Mouse (Mus musculus) heart, postnatal 0 days (tissue): ENCODE measurements around the gene D630003M21Rik. TPM values are rescaled to one million over a fixed set of nuclear protein-coding genes. Genes with fewer than 3 reads are reported as not detected.

Experiments
- ATAC-seq: fragments of 200-750 bp; cut with Nextera tagmentation; 2 replicates; pipeline ENCODE4 v1.8.0; 2017; ENCODE audit warnings: low read depth, moderate number of reproducible peaks, moderate library complexity; ENCODE audit not compliant: insufficient read depth
- DNase-seq: peaks from one replicate; pipeline ENCODE4 v3.0.0-alpha.2; 2016; ENCODE audit warnings: low spot score
- H3K27ac ChIP-seq: fragments of 300-500 bp; sonication (generic); 2 replicates; pipeline ENCODE4 v1.5.1; 2014; ENCODE audit warnings: low read depth, mild to moderate bottlenecking
- H3K27me3 ChIP-seq: fragments of 300-500 bp; sonication (generic); 2 replicates; pipeline ENCODE4 v1.6.1; 2014; ENCODE audit warnings: low read length, mixed read lengths; ENCODE audit not compliant: control insufficient read depth, insufficient read depth
- H3K36me3 ChIP-seq: fragments of 300-500 bp; sonication (generic); replicated peaks from 2 replicates; pipeline ENCODE4 v1.6.1; 2014; ENCODE audit warnings: low read length, mixed read lengths; ENCODE audit not compliant: control insufficient read depth, insufficient read depth
- H3K4me1 ChIP-seq: fragments of 300-500 bp; sonication (generic); 2 replicates; pipeline ENCODE4 v1.6.1; 2014; ENCODE audit warnings: antibody characterized with exemption; ENCODE audit not compliant: control insufficient read depth, insufficient read depth
- H3K4me2 ChIP-seq: fragments of 300-500 bp; sonication (generic); 2 replicates; pipeline ENCODE4 v1.6.1; 2014; ENCODE audit warnings: low read depth, mild to moderate bottlenecking, low read length, moderate library complexity
- H3K4me3 ChIP-seq: fragments of 300-500 bp; sonication (generic); 2 replicates; pipeline ENCODE4 v1.5.1; 2014; ENCODE audit warnings: low read depth, low read length
- H3K9ac ChIP-seq: fragments of 300-500 bp; sonication (generic); replicated peaks from 2 replicates; pipeline ENCODE4 v1.6.1; 2014; ENCODE audit warnings: low read depth, low read length, mixed read lengths
- H3K9me3 ChIP-seq: fragments of 300-500 bp; sonication (generic); replicated peaks from 2 replicates; pipeline ENCODE4 v1.6.1; 2016; ENCODE audit warnings: low read length; ENCODE audit not compliant: control insufficient read depth
- CTCF ChIP-seq: IDR thresholded peaks from 2 replicates; pipeline ENCODE4 v1.5.1; 2016; ENCODE audit warnings: antibody characterized with exemption, control low read depth, low read depth
- EP300 ChIP-seq: IDR thresholded peaks from 2 replicates; pipeline ENCODE4 v1.6.1; 2016; ENCODE audit warnings: antibody characterized with exemption, low read depth
- WGBS: fragments of 180-500 bp; shearing (Covaris S2); extraction: QIAGEN DNeasy Blood & Tissue Kit; methylation state at CpG from one replicate; pipeline ENCODE4 v1.1.7; 2014; 5-methylcytosine and 5-hydroxymethylcytosine counted together
- polyA plus RNA-seq: library from polyadenylated mRNA; unstranded; fragments of >200 nt; fragmentation: Nextera tagmentation; extraction: Ambion mirVana; gene quantifications from 2 replicates; pipeline ENCODE4 v1.2.1, GENCODE M21; 2015
- total RNA-seq: library from RNA; depleted of rRNA; stranded (reverse); fragments of >200 nt; gene quantifications from 2 replicates; pipeline ENCODE4 v1.2.3, GENCODE M21; 2014; ENCODE audit warnings: low replicate concordance

The D630003M21Rik gene
- total and polyA plus RNA-seq, 2 experiments from 2014 or later, result 2.1 to 2.4 TPM

DNA sequence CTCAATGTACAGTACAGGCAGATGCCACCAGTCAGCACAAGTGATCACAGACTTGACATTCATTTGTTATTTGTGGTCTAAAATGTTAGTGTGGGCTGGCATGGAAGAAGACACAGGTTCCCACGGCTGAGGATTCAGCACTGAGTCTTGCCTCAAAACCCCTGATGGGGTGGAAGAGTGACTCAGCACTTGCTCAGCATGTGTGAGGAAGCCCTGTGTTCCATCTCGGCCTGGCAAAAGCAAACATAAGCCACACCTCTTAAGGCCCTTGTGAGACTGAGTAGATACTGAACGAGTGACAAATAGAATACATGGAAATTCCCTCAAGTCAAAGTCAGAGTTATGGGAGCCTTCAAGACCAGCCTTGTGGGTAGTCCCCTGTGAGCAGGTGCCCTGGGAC lies 4.1 kb upstream of the D630003M21Rik start:
- no peak for TF ChIP-seq CTCF
- DNase-seq, result no peak
- Histone ChIP-seq H3K4me1 (peaks cover 3% of the 10 kb centered on the region; the same call in 1 of the 2 replicates), H3K4me2 (no peak overlapping the region), H3K9me3 (no peaks in the 10 kb centered on the region), H3K27me3 (peaks cover 13% of the 10 kb centered on the region), H3K36me3 (no peaks in the 10 kb centered on the region), H3K27ac (no peak overlapping the region), H3K4me3 (no peak overlapping the region), H3K9ac (no peak overlapping the region)
- WGBS, result 50% methylated on average over 3 of the region's 3 CpGs
- no peak for ATAC-seq

DNA sequence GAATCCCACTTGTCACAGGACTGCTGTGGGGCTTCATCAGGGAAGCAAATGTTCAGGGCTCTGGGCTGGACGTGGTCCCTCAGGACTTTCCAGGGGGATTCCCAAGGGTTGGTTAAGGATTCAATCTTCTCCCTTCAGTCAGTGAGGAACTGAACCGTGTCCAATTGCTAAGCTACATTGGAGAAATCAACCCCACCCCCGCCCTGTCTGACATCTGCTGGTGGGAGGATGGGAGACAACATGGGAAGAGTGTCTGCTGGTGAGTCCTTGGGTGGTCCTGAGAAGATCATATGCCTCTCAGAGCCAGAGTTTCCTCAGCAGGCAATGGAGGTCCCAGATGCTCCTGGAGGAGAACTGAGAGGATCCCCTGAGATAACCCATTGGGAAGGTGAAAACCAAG lies 3.4 kb upstream of the D630003M21Rik start:
- peaks cover 3% of the 10 kb centered on the region; the same call in 1 of the 2 replicates for H3K4me1 ChIP-seq
- peaks cover 18% of the 10 kb centered on the region for H3K27me3 ChIP-seq
- no peaks in the 10 kb centered on the region for H3K36me3 ChIP-seq
- no peak overlapping the region for H3K27ac ChIP-seq
- no peak overlapping the region for H3K4me2 ChIP-seq
- H3K9ac ChIP-seq, result no peak overlapping the region
- TF ChIP-seq EP300, result no peak
- no peak for TF ChIP-seq CTCF
- DNase-seq (no peak), ATAC-seq (no peak)
- WGBS, result 59% methylated on average over 3 of the region's 3 CpGs
- H3K9me3 ChIP-seq, result no peaks in the 10 kb centered on the region
- H3K4me3 ChIP-seq, result no peak overlapping the region

DNA sequence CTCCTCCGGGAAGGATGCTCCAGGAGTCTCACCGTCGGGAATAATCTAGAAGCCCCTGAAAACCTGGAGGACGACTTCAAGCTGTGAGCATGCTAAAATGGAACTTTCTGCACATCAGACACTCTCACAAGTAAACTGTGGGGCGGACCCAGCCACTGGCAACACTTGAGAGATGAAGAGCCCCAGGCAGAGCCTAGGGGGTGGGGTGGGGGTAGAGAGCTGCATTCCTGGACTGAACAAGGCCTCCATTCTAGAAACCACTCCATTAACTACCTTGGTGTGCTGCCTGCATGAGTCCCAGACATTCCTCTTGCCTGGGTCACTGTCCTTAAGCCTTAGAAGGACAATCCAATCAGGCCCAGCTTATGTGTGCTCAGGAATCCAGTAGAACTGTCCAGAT lies 2.0 kb upstream of the D630003M21Rik start:
- no peak for ATAC-seq

DNA sequence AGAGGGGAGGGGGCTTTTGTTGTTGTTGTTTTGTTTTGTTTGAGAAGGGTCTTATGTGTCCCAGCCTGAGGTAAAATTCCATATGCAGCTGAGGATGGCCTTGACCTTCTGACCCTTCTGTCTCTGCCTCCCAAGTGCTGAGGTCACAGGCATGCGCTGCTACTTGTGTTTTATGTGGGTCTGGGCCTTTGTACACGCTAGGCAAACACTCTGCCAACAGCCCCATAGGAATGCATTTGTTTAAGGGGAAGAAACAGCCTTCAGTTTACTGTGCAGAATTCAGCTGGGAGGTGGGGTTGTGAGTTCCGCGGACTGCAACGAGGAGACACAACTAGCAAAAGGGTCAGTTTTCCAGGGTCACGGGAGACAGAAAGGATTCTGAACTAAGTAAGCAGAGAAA lies 1.6 kb upstream of the D630003M21Rik start:
- ATAC-seq, result no peak
- Histone ChIP-seq H3K36me3 (no peaks in the 10 kb centered on the region), H3K9ac (no peak overlapping the region), H3K4me1 (peaks cover 3% of the 10 kb centered on the region; the same call in 1 of the 2 replicates), H3K4me3 (no peak overlapping the region), H3K9me3 (no peaks in the 10 kb centered on the region), H3K27ac (no peak overlapping the region), H3K27me3 (peaks cover 18% of the 10 kb centered on the region), H3K4me2 (no peak overlapping the region)
- no peak for DNase-seq
- 78% methylated on average over 6 of the region's 6 CpGs for WGBS
- TF ChIP-seq EP300 (no peak), CTCF (no peak)

More for the DNA sequence above, 2.0 kb upstream of the D630003M21Rik start:
- Histone ChIP-seq H3K9ac (no peak overlapping the region), H3K36me3 (no peaks in the 10 kb centered on the region), H3K9me3 (no peaks in the 10 kb centered on the region), H3K27ac (no peak overlapping the region), H3K4me3 (no peak overlapping the region), H3K4me1 (peaks cover 3% of the 10 kb centered on the region; the same call in 1 of the 2 replicates), H3K27me3 (peaks cover 18% of the 10 kb centered on the region), H3K4me2 (no peak overlapping the region)
- 53% methylated on average over 5 of the region's 5 CpGs for WGBS
- DNase-seq, result no peak
- no peak for TF ChIP-seq CTCF
- TF ChIP-seq EP300, result no peak

DNA sequence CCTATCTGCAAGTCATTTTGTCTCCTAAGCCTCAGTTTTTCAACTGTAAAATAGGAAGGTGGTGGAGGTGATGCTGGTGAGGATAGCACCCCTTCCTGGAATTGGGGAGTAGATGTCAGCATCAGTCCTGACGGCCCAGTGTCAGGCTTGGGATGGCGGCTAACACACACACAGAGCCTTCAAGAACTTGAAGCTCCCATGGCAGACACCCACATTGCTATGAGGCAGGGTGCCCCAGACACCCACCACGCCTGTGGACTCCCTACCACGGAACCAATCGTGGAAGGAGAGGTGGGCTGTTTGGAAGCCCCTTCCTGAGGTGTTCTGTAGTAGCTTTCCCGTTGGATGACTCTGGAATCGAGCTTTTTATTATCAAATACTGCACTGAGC lies 476 bp upstream of the D630003M21Rik start:
- no peak overlapping the region for H3K27ac ChIP-seq
- DNase-seq (no peak), ATAC-seq (no peak; the same call in 1 of the 2 replicates)
- peaks cover 3% of the 10 kb centered on the region; the same call in 1 of the 2 replicates for H3K4me1 ChIP-seq
- TF ChIP-seq CTCF (no peak), EP300 (no peak)
- peaks cover 18% of the 10 kb centered on the region for H3K27me3 ChIP-seq
- WGBS, result 28% methylated on average over 7 of the region's 7 CpGs
- H3K4me2 ChIP-seq, result peak overlapping the region; percentile 63
- H3K36me3 ChIP-seq, result no peaks in the 10 kb centered on the region
- no peaks in the 10 kb centered on the region for H3K9me3 ChIP-seq
- peak overlapping the region; percentile 41 for H3K4me3 ChIP-seq
- no peak overlapping the region for H3K9ac ChIP-seq

DNA sequence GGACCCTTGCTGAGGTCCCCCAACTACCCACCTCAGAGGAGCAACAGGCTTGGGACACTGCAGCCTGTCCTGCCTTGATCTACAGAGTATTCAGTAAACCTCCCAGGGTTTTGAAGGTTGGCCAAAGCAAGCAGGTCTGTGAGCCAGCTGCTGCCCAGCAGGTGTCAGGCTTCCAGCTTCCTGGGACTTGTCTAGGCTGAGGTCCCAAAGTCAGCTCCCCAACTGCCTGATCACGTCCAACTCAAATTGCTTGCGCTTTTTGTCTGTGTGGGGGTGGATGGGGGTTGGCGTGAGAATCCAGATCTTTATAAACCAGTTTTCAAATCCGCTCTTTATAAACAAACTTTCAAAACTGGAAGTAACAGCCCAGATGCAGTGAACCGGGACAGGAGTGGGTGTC lies 3.7 kb downstream of the D630003M21Rik start:
- 54% methylated on average over 5 of the region's 5 CpGs for WGBS
- peaks cover 12% of the 10 kb centered on the region for H3K4me1 ChIP-seq

More for the DNA sequence above, 3.7 kb downstream of the D630003M21Rik start:
- Histone ChIP-seq H3K4me3 (no peak overlapping the region), H3K27ac (no peak overlapping the region), H3K9me3 (no peaks in the 10 kb centered on the region), H3K4me2 (no peak overlapping the region), H3K9ac (no peak overlapping the region), H3K27me3 (peaks cover 18% of the 10 kb centered on the region), H3K36me3 (no peaks in the 10 kb centered on the region)
- ATAC-seq (peak; percentile 40; the same call in 1 of the 2 replicates), DNase-seq (no peak)
- TF ChIP-seq EP300 (no peak), CTCF (peak; percentile 50)
